Mouse (Mus musculus) limb, embryonic 15.5 days (tissue): ENCODE measurements around the gene Gdf7. TPM values are rescaled to one million over a fixed set of nuclear protein-coding genes. Genes with fewer than 3 reads are reported as not detected.

ENCODE experiments used
- ATAC-seq: fragments of 200-750 bp; cut with Nextera tagmentation; 2 replicates; pipeline ENCODE4 v1.8.0; 2017; ENCODE audit warnings: low read depth, moderate TSS enrichment; ENCODE audit not compliant: insufficient number of reproducible peaks, low FRiP score, low TSS enrichment
- H3K27ac ChIP-seq: fragments of 300-500 bp; sonication (generic); 2 replicates; pipeline ENCODE4 v1.5.1; 2015; ENCODE audit warnings: moderate library complexity, mild to moderate bottlenecking, inconsistent platforms
- H3K27me3 ChIP-seq: fragments of 300-500 bp; sonication (generic); 2 replicates; pipeline ENCODE4 v1.6.1; 2015; ENCODE audit warnings: inconsistent platforms
- H3K36me3 ChIP-seq: fragments of 300-500 bp; sonication (generic); 2 replicates; pipeline ENCODE4 v1.6.1; 2015; ENCODE audit warnings: inconsistent platforms
- H3K4me1 ChIP-seq: fragments of 300-500 bp; sonication (generic); 2 replicates; pipeline ENCODE4 v1.6.1; 2015; ENCODE audit warnings: inconsistent platforms
- H3K4me2 ChIP-seq: fragments of 300-500 bp; sonication (generic); 2 replicates; pipeline ENCODE4 v1.6.1; 2015; ENCODE audit warnings: mild to moderate bottlenecking, inconsistent platforms
- H3K4me3 ChIP-seq: fragments of 300-500 bp; sonication (generic); 2 replicates; pipeline ENCODE4 v1.5.1; 2015; ENCODE audit warnings: mild to moderate bottlenecking, inconsistent platforms
- H3K9ac ChIP-seq: fragments of 300-500 bp; sonication (generic); 2 replicates; pipeline ENCODE4 v1.6.1; 2015; ENCODE audit warnings: inconsistent platforms
- H3K9me3 ChIP-seq: fragments of 300-500 bp; sonication (generic); 2 replicates; pipeline ENCODE4 v1.6.1; 2016; ENCODE audit warnings: inconsistent platforms
- WGBS: fragments of 180-500 bp; shearing (Covaris S2); methylation state at CpG from one replicate; pipeline ENCODE4 v1.1.7; 2015; 5-methylcytosine and 5-hydroxymethylcytosine counted together
- polyA plus RNA-seq: library from polyadenylated mRNA; unstranded; fragments of >200 nt; fragmentation: Nextera tagmentation; extraction: Ambion mirVana; gene quantifications from 2 replicates; pipeline ENCODE4 v1.2.1, GENCODE M21; 2015

The Gdf7 gene
- polyA plus RNA-seq: 0.20 and 0.27 TPM in 2 replicates

DNA sequence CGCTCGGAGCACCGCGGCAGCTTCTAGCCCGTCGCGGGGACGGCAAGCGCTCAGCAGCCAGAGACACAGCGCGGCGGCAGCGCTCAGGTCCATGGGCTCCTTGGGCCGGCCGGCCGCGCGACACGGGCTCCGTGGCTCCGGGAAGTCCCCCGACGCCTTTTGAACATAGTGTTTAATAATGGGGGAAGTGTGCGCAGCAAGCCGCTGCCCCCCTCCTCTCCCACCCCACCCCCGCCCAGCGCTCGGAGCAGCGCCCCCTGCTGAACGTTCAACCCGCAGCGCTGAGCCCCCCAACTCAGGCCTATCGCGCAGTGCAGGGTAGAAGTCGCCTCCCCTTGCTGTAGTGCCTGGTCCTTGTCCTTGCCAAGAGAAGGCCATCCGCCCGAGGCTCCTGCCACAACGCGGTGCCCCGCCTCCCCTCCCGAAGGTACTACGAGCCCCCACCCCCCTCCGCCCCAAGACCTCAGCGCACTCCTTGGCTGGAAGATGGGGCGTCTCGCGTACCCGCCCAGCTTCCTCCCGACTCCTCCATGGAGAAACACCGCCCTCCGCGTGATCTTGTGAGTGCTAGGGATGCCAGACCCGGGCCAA lies at the start of gene Gdf7:
TSS of gene Gdf7 (minus strand) at position 114 of the 591 bp plus-strand sequence.
- 0 out of 2 replicates have a peak within 1 kb of the TSS, but pooled peaks have one; percentile 18 for H3K9ac ChIP-seq
- peak within 1 kb of the TSS; percentile 49 for H3K4me3 ChIP-seq
- no peak for ATAC-seq
- H3K4me2 ChIP-seq: peak within 1 kb of the TSS; percentile 91
- no peak within 1 kb of the TSS for H3K27ac ChIP-seq
- peaks cover 93% of the 10 kb centered on the region for H3K27me3 ChIP-seq
- no peaks in the 10 kb centered on the region for H3K9me3 ChIP-seq
- H3K4me1 ChIP-seq: peaks cover 40% of the 10 kb centered on the region
- WGBS: under 1% methylated on average over 48 of the region's 53 CpGs
- H3K36me3 ChIP-seq: no peaks in the 10 kb centered on the region

DNA sequence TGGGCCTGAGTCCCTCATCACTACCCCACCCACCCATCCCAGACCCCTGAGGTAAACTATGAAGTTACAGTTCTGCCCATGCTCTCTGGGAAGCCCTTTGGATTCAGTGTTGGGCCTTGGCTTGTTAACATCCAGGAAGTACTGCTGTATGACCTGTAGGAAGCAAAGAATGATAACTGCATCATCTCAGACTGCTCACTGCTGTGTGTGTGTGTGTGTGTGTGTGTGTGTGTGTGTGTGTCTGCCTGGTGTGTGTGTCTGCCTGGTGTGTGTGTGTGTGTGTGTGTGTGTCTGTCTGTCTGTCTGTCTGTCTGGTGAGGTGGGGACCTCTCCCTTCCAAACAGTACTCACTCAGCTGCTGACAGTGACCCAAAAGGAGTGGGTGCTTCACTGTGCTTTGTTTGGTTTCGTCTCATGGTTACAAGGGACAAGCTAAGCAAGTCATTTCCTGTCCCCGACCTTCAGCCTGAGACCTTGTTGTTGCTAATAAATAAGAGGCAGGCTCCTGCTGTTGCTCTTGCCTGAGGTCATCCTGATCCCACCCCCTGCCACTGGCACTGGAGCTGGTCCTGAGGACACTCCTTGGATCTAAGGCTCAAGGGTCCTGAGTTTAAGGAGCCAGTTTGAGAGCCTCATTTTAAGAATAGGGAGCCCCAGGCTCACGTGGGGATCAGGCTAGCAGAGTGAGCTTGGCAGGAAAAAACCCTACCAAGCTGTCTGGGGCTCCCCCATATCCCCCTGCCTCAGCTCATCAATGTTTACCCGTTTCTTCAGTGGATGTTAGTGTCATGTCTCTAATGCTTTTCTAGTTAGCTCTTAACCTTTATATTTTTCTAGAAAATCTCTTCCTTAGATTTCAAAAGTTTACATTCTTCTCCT lies 49.5 kb upstream of the Gdf7 start:
- peaks cover 13% of the 10 kb centered on the region; the same call in 1 of the 2 replicates for H3K4me1 ChIP-seq
- no peaks in the 10 kb centered on the region for H3K9me3 ChIP-seq
- H3K4me3 ChIP-seq: no peak overlapping the region
- H3K36me3 ChIP-seq: no peaks in the 10 kb centered on the region
- H3K27me3 ChIP-seq: no peaks in the 10 kb centered on the region
- H3K9ac ChIP-seq: no peak overlapping the region
- WGBS: 24% methylated on average over 4 of the region's 4 CpGs
- no peak overlapping the region for H3K4me2 ChIP-seq
- ATAC-seq: no peak
- H3K27ac ChIP-seq: no peak overlapping the region

DNA sequence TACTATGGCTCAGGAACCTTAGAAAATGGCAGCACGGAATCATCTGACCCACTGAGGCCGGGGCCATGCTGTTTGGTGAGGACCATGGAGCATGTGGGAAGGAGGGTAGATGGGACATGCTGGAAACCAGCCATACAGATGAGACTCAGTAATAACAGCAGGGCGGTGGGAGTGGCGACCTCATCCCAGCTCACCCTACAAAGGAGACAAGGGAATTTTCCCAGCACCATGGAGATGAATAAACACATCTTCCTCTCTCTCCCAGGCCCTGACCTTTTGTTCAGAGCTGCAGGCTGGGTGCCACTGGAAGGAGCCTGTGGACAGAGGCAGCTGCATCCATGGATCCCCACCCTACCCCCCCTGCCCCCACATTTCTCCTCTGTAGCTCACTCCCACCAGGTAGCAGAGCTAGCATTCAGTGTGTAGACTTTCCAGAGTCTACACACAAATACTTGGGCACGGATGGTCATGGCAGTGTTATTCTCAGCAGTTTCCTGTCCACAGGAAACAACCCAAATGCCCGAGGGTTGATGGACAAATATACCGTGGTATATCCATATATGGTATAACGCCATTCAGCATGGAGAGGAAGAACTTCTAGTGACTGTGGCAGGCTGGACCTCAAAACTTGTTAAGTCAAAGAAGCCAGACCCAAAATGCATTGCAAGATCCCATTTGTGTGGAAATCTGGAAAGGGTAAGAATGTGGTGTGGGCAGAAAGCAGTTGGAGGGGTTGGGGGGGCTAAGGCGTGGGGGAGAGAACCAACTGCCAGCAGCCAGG lies 47.2 kb upstream of the Gdf7 start:
- no peaks in the 10 kb centered on the region for H3K36me3 ChIP-seq
- peak overlapping the region; percentile 40 for H3K27ac ChIP-seq
- no peak overlapping the region for H3K9ac ChIP-seq
- H3K27me3 ChIP-seq: no peaks in the 10 kb centered on the region
- H3K9me3 ChIP-seq: no peaks in the 10 kb centered on the region
- no peak for ATAC-seq
- no peak overlapping the region for H3K4me3 ChIP-seq
- H3K4me2 ChIP-seq: no peak overlapping the region
- peaks cover 20% of the 10 kb centered on the region for H3K4me1 ChIP-seq
- 74% methylated on average over 9 of the region's 9 CpGs for WGBS

DNA sequence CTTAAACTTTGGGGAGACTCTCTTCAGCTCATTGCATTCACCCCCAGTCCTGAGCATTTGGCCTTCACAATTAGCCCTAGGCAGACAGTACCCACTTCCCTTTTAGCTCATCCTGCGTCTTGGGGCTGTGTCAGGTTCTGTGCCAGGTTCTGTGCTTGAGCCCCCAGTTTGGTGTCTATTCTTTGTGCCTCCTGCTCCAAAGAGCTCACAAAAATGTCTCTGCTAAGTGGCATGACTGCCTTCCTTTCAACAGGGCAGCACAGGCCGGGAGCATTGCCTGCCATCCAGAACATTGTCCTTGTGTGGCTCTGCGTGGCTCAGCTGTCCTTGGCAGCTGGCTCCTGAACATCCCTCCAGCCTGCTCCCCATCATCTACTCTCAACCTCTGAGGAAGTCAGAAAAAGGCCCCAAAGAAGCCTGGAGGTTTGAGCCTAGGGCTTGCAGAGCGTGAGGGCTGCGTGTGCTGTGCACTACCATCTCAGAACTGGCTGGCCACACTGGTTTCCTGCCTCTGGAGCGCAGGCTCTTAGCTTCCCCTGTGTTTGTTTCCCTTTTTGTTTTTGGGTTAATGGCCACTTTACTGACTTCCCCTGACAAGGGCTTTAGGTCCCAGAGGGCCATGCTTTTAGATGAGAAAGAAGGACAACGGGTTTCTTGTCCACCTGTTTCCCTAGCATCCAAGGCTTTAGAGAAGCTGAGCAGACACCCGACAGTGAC lies 46.1 kb upstream of the Gdf7 start:
- Histone ChIP-seq H3K4me3 (no peak overlapping the region), H3K4me1 (peaks cover 16% of the 10 kb centered on the region), H3K4me2 (no peak overlapping the region), H3K27me3 (no peaks in the 10 kb centered on the region), H3K9me3 (no peaks in the 10 kb centered on the region), H3K27ac (no peak overlapping the region), H3K36me3 (no peaks in the 10 kb centered on the region; the same call in 1 of the 2 replicates), H3K9ac (no peak overlapping the region)
- WGBS: 81% methylated on average over 8 of the region's 8 CpGs
- no peak for ATAC-seq

DNA sequence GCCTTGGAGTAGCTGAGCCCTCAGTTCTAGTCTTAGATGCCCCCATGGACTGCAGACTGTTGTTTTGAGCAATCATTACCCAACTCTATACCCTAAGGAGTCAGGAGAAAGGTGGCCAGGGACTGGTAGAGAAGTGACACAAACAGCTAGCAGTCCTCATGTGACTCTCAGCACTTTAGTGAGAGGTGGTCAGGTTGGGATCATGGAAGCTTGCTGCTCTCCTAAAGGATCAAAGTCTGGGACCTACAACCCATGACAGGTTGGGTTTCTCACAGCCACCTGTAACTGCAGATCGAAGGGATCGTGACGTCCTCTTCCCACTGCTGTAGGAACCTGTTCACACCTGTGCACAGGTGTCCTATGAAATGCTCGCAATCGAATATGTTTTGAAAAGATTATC lies 43.8 kb upstream of the Gdf7 start:
- 96% methylated on average over 5 of the region's 5 CpGs for WGBS
- Histone ChIP-seq H3K4me2 (0 out of 2 replicates have a peak overlapping the region, but pooled peaks have one; percentile 6), H3K9ac (no peak overlapping the region), H3K27me3 (no peaks in the 10 kb centered on the region), H3K9me3 (no peaks in the 10 kb centered on the region), H3K36me3 (peaks cover 18% of the 10 kb centered on the region; the same call in 1 of the 2 replicates), H3K4me3 (no peak overlapping the region), H3K27ac (peak overlapping the region; percentile 29; the same call in 1 of the 2 replicates), H3K4me1 (peaks cover 16% of the 10 kb centered on the region)
- no peak for ATAC-seq

DNA sequence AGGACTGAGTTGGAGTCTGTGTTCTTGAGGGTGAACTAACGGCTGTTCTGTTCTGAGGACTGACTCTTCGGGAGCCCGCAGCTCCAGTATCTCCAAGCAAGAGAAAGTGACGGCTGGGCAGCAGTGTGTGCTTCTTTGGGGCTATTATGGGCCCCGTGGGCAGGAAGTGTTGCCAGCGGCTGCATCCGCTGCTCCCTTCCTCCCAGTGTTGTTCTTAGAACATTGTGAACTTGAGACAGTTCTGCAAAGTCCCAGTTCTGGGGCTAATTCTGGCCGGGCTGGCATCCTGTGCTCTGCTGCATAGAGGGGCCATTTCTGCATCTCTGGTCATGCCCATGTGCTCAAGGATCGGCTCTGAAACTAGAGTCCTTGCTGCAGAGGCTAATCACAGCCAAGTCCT lies 43.1 kb upstream of the Gdf7 start:
- no peak overlapping the region for H3K9ac ChIP-seq
- no peak overlapping the region for H3K4me3 ChIP-seq
- WGBS: 54% methylated on average over 9 of the region's 9 CpGs
- no peaks in the 10 kb centered on the region for H3K9me3 ChIP-seq
- H3K4me1 ChIP-seq: peaks cover 15% of the 10 kb centered on the region
- H3K27ac ChIP-seq: peak overlapping the region; percentile 29; the same call in 1 of the 2 replicates
- 0 out of 2 replicates have a peak overlapping the region, but pooled peaks have one; percentile 6 for H3K4me2 ChIP-seq
- no peaks in the 10 kb centered on the region for H3K27me3 ChIP-seq
- 0 out of 2 replicates have a peak, but pooled peaks have one; percentile 12 for ATAC-seq
- H3K36me3 ChIP-seq: peaks cover 18% of the 10 kb centered on the region; the same call in 1 of the 2 replicates

DNA sequence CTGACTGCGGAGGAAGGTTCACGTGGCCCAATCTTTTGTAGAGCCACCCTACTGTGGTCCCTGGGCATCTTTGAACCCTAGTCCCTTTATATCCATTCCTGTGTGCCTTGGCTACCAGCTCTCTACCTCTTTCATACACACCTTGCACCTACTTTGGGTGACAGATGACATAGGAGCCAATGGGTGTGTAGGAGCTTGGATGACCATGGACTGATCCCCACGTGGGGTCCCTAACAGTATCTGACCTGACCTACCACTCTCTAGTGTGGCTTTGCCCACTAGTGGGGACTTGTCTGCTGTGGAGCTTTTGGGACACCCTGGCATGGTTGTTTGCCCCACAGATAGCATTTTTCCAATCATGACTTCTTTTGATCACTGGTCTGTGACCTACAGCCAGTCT lies 41.6 kb upstream of the Gdf7 start:
- peaks cover 32% of the 10 kb centered on the region; the same call in 1 of the 2 replicates for H3K36me3 ChIP-seq
- H3K4me2 ChIP-seq: no peak overlapping the region
- H3K4me3 ChIP-seq: no peak overlapping the region
- 89% methylated on average over 3 of the region's 3 CpGs for WGBS
- H3K4me1 ChIP-seq: peaks cover 11% of the 10 kb centered on the region; the same call in 1 of the 2 replicates
- H3K9me3 ChIP-seq: no peaks in the 10 kb centered on the region
- no peak overlapping the region for H3K9ac ChIP-seq
- H3K27ac ChIP-seq: no peak overlapping the region
- no peaks in the 10 kb centered on the region for H3K27me3 ChIP-seq
- no peak for ATAC-seq

DNA sequence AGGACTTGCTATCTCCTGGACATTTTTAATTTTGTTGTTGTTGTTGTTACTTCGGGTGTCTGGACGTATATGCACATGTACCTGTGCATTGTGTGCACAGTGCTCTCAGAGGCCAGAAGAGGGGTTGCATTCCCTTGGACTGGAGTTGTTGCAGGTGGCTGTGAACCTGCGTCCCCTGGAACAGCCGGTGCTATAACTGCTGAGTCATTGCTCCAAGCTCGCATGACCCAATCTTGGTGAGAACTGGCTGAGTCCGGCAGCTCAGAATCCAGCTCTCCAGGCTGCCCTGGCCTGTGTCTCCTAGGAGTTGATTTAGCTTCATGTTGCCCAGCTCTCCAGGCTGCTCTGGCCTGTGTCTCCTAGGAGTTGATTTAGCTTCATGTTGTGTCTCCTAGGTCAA lies 39.3 kb upstream of the Gdf7 start:
- Histone ChIP-seq H3K36me3 (peaks cover 53% of the 10 kb centered on the region), H3K27me3 (no peaks in the 10 kb centered on the region), H3K4me3 (no peak overlapping the region), H3K9ac (no peak overlapping the region), H3K27ac (no peak overlapping the region), H3K4me2 (no peak overlapping the region), H3K9me3 (no peaks in the 10 kb centered on the region), H3K4me1 (peaks cover 18% of the 10 kb centered on the region)
- 84% methylated on average over 6 of the region's 6 CpGs for WGBS
- no peak for ATAC-seq

DNA sequence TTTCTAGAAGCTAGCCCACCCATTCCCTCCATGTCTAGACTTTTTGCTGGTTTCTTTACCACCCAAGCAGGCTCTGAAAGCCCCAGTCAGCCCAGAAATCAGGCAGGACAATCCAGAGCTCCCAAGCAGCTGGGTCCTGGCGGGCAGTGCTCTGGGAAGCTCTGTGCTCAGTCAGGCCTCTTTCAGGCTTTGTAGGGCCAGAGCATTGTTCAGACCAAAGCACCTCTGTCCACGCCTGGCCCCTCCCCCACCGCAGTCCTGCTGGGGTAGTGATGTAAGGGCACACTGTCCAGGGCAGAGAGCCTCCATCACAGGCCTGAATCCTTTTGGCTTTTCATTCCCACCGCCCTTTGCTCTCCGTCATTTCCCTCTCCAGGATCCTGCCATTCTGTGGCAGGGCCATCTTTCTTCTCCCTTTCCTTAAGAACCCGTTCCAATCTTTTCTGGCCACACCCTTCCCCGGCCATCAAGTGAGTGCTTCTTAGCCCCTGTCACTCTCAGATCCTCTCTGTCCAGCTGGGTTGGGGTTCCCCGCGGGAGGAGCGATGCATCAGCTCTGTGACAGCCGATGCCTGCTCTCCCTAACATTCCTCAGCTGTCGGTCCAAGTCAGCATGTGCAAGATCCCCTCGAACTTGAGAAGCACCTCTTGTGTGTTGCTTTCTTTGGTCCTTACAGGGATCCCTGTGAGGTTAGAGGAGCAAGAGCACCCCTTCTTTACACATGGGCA lies 38.0 kb upstream of the Gdf7 start:
- H3K36me3 ChIP-seq: peaks cover 62% of the 10 kb centered on the region
- no peak for ATAC-seq

DNA sequence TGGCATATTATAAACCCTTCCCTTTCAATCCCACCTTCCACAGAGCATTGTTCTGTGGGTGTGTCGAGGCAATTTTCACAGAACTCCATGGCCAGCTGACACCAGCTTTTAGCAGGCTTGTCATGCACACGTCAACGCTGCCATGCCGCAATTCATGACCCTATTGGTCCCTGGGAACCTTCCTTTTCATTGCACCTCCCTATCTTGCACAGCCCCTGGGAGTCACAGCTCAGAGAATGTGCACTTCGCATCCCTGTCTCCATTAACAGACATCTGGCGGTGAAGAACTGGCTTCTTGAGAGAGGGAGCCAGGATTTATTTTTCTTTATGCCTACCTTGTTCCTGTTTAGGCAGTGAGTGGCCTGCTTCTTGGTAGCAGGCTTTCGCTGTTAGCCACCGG lies 37.2 kb upstream of the Gdf7 start:
- Histone ChIP-seq H3K4me2 (no peak overlapping the region), H3K27ac (no peak overlapping the region), H3K4me3 (no peak overlapping the region), H3K9me3 (no peaks in the 10 kb centered on the region), H3K9ac (no peak overlapping the region), H3K27me3 (no peaks in the 10 kb centered on the region), H3K36me3 (peaks cover 62% of the 10 kb centered on the region), H3K4me1 (peaks cover 10% of the 10 kb centered on the region)
- ATAC-seq: no peak
- 88% methylated on average over 8 of the region's 8 CpGs for whole genome bisulfite sequencing

More for the DNA sequence above, 38.0 kb upstream of the Gdf7 start:
- Histone ChIP-seq H3K27ac (no peak overlapping the region), H3K4me1 (peaks cover 13% of the 10 kb centered on the region), H3K9ac (no peak overlapping the region), H3K9me3 (no peaks in the 10 kb centered on the region), H3K27me3 (no peaks in the 10 kb centered on the region), H3K4me3 (no peak overlapping the region), H3K4me2 (no peak overlapping the region)
- WGBS: 64% methylated on average over 13 of the region's 13 CpGs
